Mouse (Mus musculus): ENCODE results near the gene Map1lc3a. TPM values are rescaled to one million over a fixed set of nuclear protein-coding genes. Genes with fewer than 3 reads are reported as not detected.

The Map1lc3a gene
- polyA plus RNA-seq, 1 experiment from 2014 or later: 249 TPM

GRCm38 (mm10) chr2:155287456-155288250 lies 11.6 kb downstream of the Map1lc3a start:
- TF ChIP-seq CTCF (IDR thresholded peaks at IDR 0.05; ENCODE audit: low read depth) (no peak), EP300 (optimal IDR thresholded peaks at IDR 0.05) (no peak)
- H3K9ac ChIP-seq (ENCODE audit: low read length): no peak overlapping the region

GRCm38 (mm10) chr2:155290066-155290465 lies 14.0 kb downstream of the Map1lc3a start:
- Histone ChIP-seq H3K9me3 (ENCODE audit: control insufficient read depth, low read length) (no peaks in the 10 kb centered on the region), H3K4me3 (ENCODE audit: low read depth, low read length) (no peak overlapping the region), H3K9ac (ENCODE audit: low read length) (no peak overlapping the region), H3K36me3 (ENCODE audit: control insufficient read depth, insufficient read depth, low read length) (peaks cover 2% of the 10 kb centered on the region; the same call in 1 of the 2 replicates), H3K27ac (replicated peaks) (no peak overlapping the region), H3K27me3 (ENCODE audit: control insufficient read depth, insufficient read depth, low read length) (no peaks in the 10 kb centered on the region), H3K4me2 (replicated peaks; ENCODE audit: low read depth) (no peak overlapping the region), H3K4me1 (replicated peaks; ENCODE audit: control insufficient read depth, insufficient read depth) (no peaks in the 10 kb centered on the region)
- TF ChIP-seq EP300 (optimal IDR thresholded peaks at IDR 0.05): no peak
- TF ChIP-seq CTCF (IDR thresholded peaks at IDR 0.05; ENCODE audit: low read depth): no peak
- no peak for ATAC-seq (ENCODE audit: low FRiP score, low TSS enrichment)
- WGBS: 75% methylated on average over 8 of the region's 8 CpGs
- no peak for DNase-seq (ENCODE audit: low spot score)

More at GRCm38 (mm10) chr2:155287456-155288250, 11.6 kb downstream of the Map1lc3a start:
- WGBS: 84% methylated on average over 4 of the region's 4 CpGs
- Histone ChIP-seq H3K27ac (replicated peaks) (no peak overlapping the region), H3K36me3 (ENCODE audit: control insufficient read depth, insufficient read depth, low read length) (peaks cover 2% of the 10 kb centered on the region; the same call in 1 of the 2 replicates), H3K4me3 (ENCODE audit: low read depth, low read length) (no peak overlapping the region), H3K27me3 (ENCODE audit: control insufficient read depth, insufficient read depth, low read length) (no peaks in the 10 kb centered on the region), H3K9me3 (ENCODE audit: control insufficient read depth, low read length) (no peaks in the 10 kb centered on the region), H3K4me1 (replicated peaks; ENCODE audit: control insufficient read depth, insufficient read depth) (no peaks in the 10 kb centered on the region), H3K4me2 (replicated peaks; ENCODE audit: low read depth) (no peak overlapping the region)
- no peak for ATAC-seq (ENCODE audit: low FRiP score, low TSS enrichment)
- no peak for DNase-seq (ENCODE audit: low spot score)

- DNase-seq (ENCODE audit: low spot score) (no peak), ATAC-seq (ENCODE audit: low FRiP score, low TSS enrichment) (no peak)
- H3K4me2 ChIP-seq (replicated peaks; ENCODE audit: low read depth): no peak overlapping the region
- H3K4me1 ChIP-seq (replicated peaks; ENCODE audit: control insufficient read depth, insufficient read depth): no peaks in the 10 kb centered on the region
- TF ChIP-seq EP300 (optimal IDR thresholded peaks at IDR 0.05): no peak
- peak; percentile 35 for TF ChIP-seq CTCF (IDR thresholded peaks at IDR 0.05; ENCODE audit: low read depth)
- no peaks in the 10 kb centered on the region for H3K27me3 ChIP-seq (ENCODE audit: control insufficient read depth, insufficient read depth, low read length)
- WGBS: 77% methylated on average over 2 of the region's 2 CpGs
- no peaks in the 10 kb centered on the region for H3K9me3 ChIP-seq (ENCODE audit: control insufficient read depth, low read length)
- H3K27ac ChIP-seq (replicated peaks): no peak overlapping the region
- no peak overlapping the region for H3K9ac ChIP-seq (ENCODE audit: low read length)
- no peak overlapping the region for H3K4me3 ChIP-seq (ENCODE audit: low read depth, low read length)
- H3K36me3 ChIP-seq (ENCODE audit: control insufficient read depth, insufficient read depth, low read length): peaks cover 6% of the 10 kb centered on the region; the same call in 1 of the 2 replicates
Observed at GRCm38 (mm10) chr2:155293382-155293781, 17.3 kb downstream of the Map1lc3a start.

GRCm38 (mm10) chr2:155293946-155294345 lies 17.8 kb downstream of the Map1lc3a start:
- WGBS: 76% methylated on average over 4 of the region's 4 CpGs
- peaks cover 11% of the 10 kb centered on the region; the same call in 1 of the 2 replicates for H3K36me3 ChIP-seq (ENCODE audit: control insufficient read depth, insufficient read depth, low read length)
- no peak for ATAC-seq (ENCODE audit: low FRiP score, low TSS enrichment)

GRCm38 (mm10) chr2:155295453-155295852 lies 19.4 kb downstream of the Map1lc3a start:
- 65% methylated on average over 6 of the region's 6 CpGs for WGBS
- Histone ChIP-seq H3K27ac (replicated peaks) (peak overlapping the region; percentile 67), H3K36me3 (ENCODE audit: control insufficient read depth, insufficient read depth, low read length) (peaks cover 11% of the 10 kb centered on the region; the same call in 1 of the 2 replicates), H3K9ac (ENCODE audit: low read length) (no peak overlapping the region), H3K4me1 (replicated peaks; ENCODE audit: control insufficient read depth, insufficient read depth) (no peaks in the 10 kb centered on the region), H3K4me2 (replicated peaks; ENCODE audit: low read depth) (no peak overlapping the region), H3K4me3 (ENCODE audit: low read depth, low read length) (no peak overlapping the region), H3K9me3 (ENCODE audit: control insufficient read depth, low read length) (no peaks in the 10 kb centered on the region), H3K27me3 (ENCODE audit: control insufficient read depth, insufficient read depth, low read length) (no peaks in the 10 kb centered on the region)
- ATAC-seq (ENCODE audit: low FRiP score, low TSS enrichment) (peak; percentile 94), DNase-seq (ENCODE audit: low spot score) (peak; percentile 78)
- TF ChIP-seq CTCF (IDR thresholded peaks at IDR 0.05; ENCODE audit: low read depth) (no peak), EP300 (optimal IDR thresholded peaks at IDR 0.05) (no peak)

More at GRCm38 (mm10) chr2:155293946-155294345, 17.8 kb downstream of the Map1lc3a start:
- TF ChIP-seq EP300 (optimal IDR thresholded peaks at IDR 0.05) (no peak), CTCF (IDR thresholded peaks at IDR 0.05; ENCODE audit: low read depth) (peak; percentile 29; the same call in 1 of the 2 replicates)
- Histone ChIP-seq H3K27ac (replicated peaks) (no peak overlapping the region), H3K27me3 (ENCODE audit: control insufficient read depth, insufficient read depth, low read length) (no peaks in the 10 kb centered on the region), H3K9me3 (ENCODE audit: control insufficient read depth, low read length) (no peaks in the 10 kb centered on the region), H3K9ac (ENCODE audit: low read length) (no peak overlapping the region), H3K4me2 (replicated peaks; ENCODE audit: low read depth) (no peak overlapping the region), H3K4me3 (ENCODE audit: low read depth, low read length) (no peak overlapping the region), H3K4me1 (replicated peaks; ENCODE audit: control insufficient read depth, insufficient read depth) (no peaks in the 10 kb centered on the region)
- DNase-seq (ENCODE audit: low spot score): no peak

- H3K27ac ChIP-seq (replicated peaks): peak overlapping the region; percentile 86
- WGBS: 27% methylated on average over 4 of the region's 4 CpGs
- H3K4me1 ChIP-seq (replicated peaks; ENCODE audit: control insufficient read depth, insufficient read depth): no peaks in the 10 kb centered on the region
- peak; percentile 46; the same call in 1 of the 2 replicates for ATAC-seq (ENCODE audit: low FRiP score, low TSS enrichment)
- H3K9ac ChIP-seq (ENCODE audit: low read length): no peak overlapping the region; the same call in 1 of the 2 replicates
- H3K27me3 ChIP-seq (ENCODE audit: control insufficient read depth, insufficient read depth, low read length): no peaks in the 10 kb centered on the region
- no peak overlapping the region for H3K4me2 ChIP-seq (replicated peaks; ENCODE audit: low read depth)
- DNase-seq (ENCODE audit: low spot score): no peak
- H3K4me3 ChIP-seq (ENCODE audit: low read depth, low read length): no peak overlapping the region
- TF ChIP-seq EP300 (optimal IDR thresholded peaks at IDR 0.05) (no peak), CTCF (IDR thresholded peaks at IDR 0.05; ENCODE audit: low read depth) (no peak)
- no peaks in the 10 kb centered on the region for H3K9me3 ChIP-seq (ENCODE audit: control insufficient read depth, low read length)
- H3K36me3 ChIP-seq (ENCODE audit: control insufficient read depth, insufficient read depth, low read length): peaks cover 11% of the 10 kb centered on the region; the same call in 1 of the 2 replicates
Observed at GRCm38 (mm10) chr2:155299563-155299962, 23.5 kb downstream of the Map1lc3a start.

All from stomach, postnatal 0 days (tissue).